Mouse (Mus musculus) cerebellum, postnatal 10 days (tissue): Measurements from ENCODE around the gene Zfand2a.

ENCODE experiments used
- DNase-seq, 2 experiments: peaks; one replicate each; pipeline ENCODE4 v3.0.0; 2021; ENCODE audit warnings: mixed read lengths in 2 of 2

The Zfand2a gene

GRCm38 (mm10) chr5:139484185-139484814 is at the start of gene Zfand2a:
TSS of gene Zfand2a (minus strand) at chr5:139484549.
- peak; percentile 100 for DNase-seq

GRCm38 (mm10) chr5:139528851-139529250 is 44.5 kb upstream of the Zfand2a start:
- DNase-seq, result no peak

- no peak for DNase-seq
Measured at GRCm38 (mm10) chr5:139521987-139522386, 37.6 kb upstream of the Zfand2a start.

- peak; percentile 39 to 41 for DNase-seq
Measured at GRCm38 (mm10) chr5:139520069-139520834, 35.9 kb upstream of the Zfand2a start.

GRCm38 (mm10) chr5:139516281-139516680 is 31.9 kb upstream of the Zfand2a start:
- peak; percentile 65 to 80 for DNase-seq

- peak; percentile 50 to 59 for DNase-seq
Measured at GRCm38 (mm10) chr5:139512201-139512600, 27.9 kb upstream of the Zfand2a start.

GRCm38 (mm10) chr5:139510682-139511366 is 26.5 kb upstream of the Zfand2a start:
- DNase-seq, result peak; percentile 48 to 51

- DNase-seq, result peak; percentile 30 to 33
Measured at GRCm38 (mm10) chr5:139506207-139506606, 21.9 kb upstream of the Zfand2a start.

- peak; percentile 94 to 95 for DNase-seq
Measured at GRCm38 (mm10) chr5:139505073-139505606, 20.8 kb upstream of the Zfand2a start.

- no peak for DNase-seq
Measured at GRCm38 (mm10) chr5:139502281-139502680, 17.9 kb upstream of the Zfand2a start.

- DNase-seq, result peak; percentile 79 to 84
Measured at GRCm38 (mm10) chr5:139498791-139499190, 14.4 kb upstream of the Zfand2a start.

- no peak for DNase-seq
Measured at GRCm38 (mm10) chr5:139496939-139497338, 12.6 kb upstream of the Zfand2a start.

GRCm38 (mm10) chr5:139495019-139495669 is 10.8 kb upstream of the Zfand2a start:
- DNase-seq, result no peak

GRCm38 (mm10) chr5:139493690-139494089 is 9.3 kb upstream of the Zfand2a start:
- no peak for DNase-seq

- no peak for DNase-seq
Measured at GRCm38 (mm10) chr5:139491348-139491747, 7.0 kb upstream of the Zfand2a start.

GRCm38 (mm10) chr5:139490131-139490530 is 5.8 kb upstream of the Zfand2a start:
- DNase-seq, result peak; percentile 50 to 55

- no peak for DNase-seq
Measured at GRCm38 (mm10) chr5:139483171-139483848, 1.0 kb downstream of the Zfand2a start.

GRCm38 (mm10) chr5:139480406-139480805 is 3.9 kb downstream of the Zfand2a start:
- no peak for DNase-seq

- no peak for DNase-seq
Measured at GRCm38 (mm10) chr5:139479088-139479487, 5.3 kb downstream of the Zfand2a start.

- DNase-seq, result no peak
Measured at GRCm38 (mm10) chr5:139474741-139475140, 9.6 kb downstream of the Zfand2a start.

GRCm38 (mm10) chr5:139467998-139468397 is 16.4 kb downstream of the Zfand2a start:
- peak; percentile 80 to 82 for DNase-seq

GRCm38 (mm10) chr5:139466801-139467200 is 17.5 kb downstream of the Zfand2a start:
- no peak for DNase-seq
